Mouse (Mus musculus) layer of hippocampus, postnatal 14 days (tissue): ENCODE results near the gene Csnk1g2. TPM values are rescaled to one million over a fixed set of nuclear protein-coding genes. Genes with fewer than 3 reads are reported as not detected.
A peak's percentile ranks its signal among the peaks of the same experiment; 100 is the strongest.

Source experiments
- DNase-seq, 2 experiments: peaks; one replicate each; pipeline ENCODE4 v3.0.0; 2021 to 2022; ENCODE audit warnings: low spot score in 2 of 2, mixed read lengths in 1 of 2
- total RNA-seq, 2 experiments: library from RNA; stranded (reverse); gene quantifications; 2 replicates each; pipeline ENCODE4 v1.2.3; 2021

Gene Csnk1g2
- total RNA-seq, 2 experiments from 2014 or later = 176 to 180 TPM

- DNase-seq = no peak
Observed at GRCm38 (mm10) chr10:80664197-80665015, 41.8 kb downstream of the Csnk1g2 start.

- no peak for DNase-seq
Observed at GRCm38 (mm10) chr10:80665016-80665380, 42.4 kb downstream of the Csnk1g2 start.

GRCm38 (mm10) chr10:80665459-80665858 lies 42.8 kb downstream of the Csnk1g2 start:
- DNase-seq = no peak

GRCm38 (mm10) chr10:80665981-80666733 lies 43.5 kb downstream of the Csnk1g2 start:
- no peak for DNase-seq

- no peak for DNase-seq
Observed at GRCm38 (mm10) chr10:80666837-80667412, 44.3 kb downstream of the Csnk1g2 start.

- no peak for DNase-seq
Observed at GRCm38 (mm10) chr10:80668614-80669013, 46.0 kb downstream of the Csnk1g2 start.

- no peak for DNase-seq
Observed at GRCm38 (mm10) chr10:80669018-80669417, 46.4 kb downstream of the Csnk1g2 start.

- no peak for DNase-seq
Observed at GRCm38 (mm10) chr10:80669737-80670485, 47.3 kb downstream of the Csnk1g2 start.

- DNase-seq = no peak
Observed at GRCm38 (mm10) chr10:80670531-80670930, 47.9 kb downstream of the Csnk1g2 start.

GRCm38 (mm10) chr10:80671251-80671650 lies 48.6 kb downstream of the Csnk1g2 start:
- DNase-seq = no peak

- no peak for DNase-seq
Observed at GRCm38 (mm10) chr10:80671936-80672690, 49.5 kb downstream of the Csnk1g2 start.

GRCm38 (mm10) chr10:80673690-80674089 lies 51.1 kb downstream of the Csnk1g2 start:
- no peak for DNase-seq

- no peak for DNase-seq
Observed at GRCm38 (mm10) chr10:80674161-80674711, 51.6 kb downstream of the Csnk1g2 start.

GRCm38 (mm10) chr10:80674851-80675404 lies 52.3 kb downstream of the Csnk1g2 start:
- DNase-seq = no peak

GRCm38 (mm10) chr10:80675405-80676197 lies 53.0 kb downstream of the Csnk1g2 start:
- DNase-seq = peak in 1 of 2 experiments; percentile 25

- peak; percentile 98 to 99 for DNase-seq
Observed at GRCm38 (mm10) chr10:80676198-80676928, 53.7 kb downstream of the Csnk1g2 start.

GRCm38 (mm10) chr10:80677128-80677875 lies 54.7 kb downstream of the Csnk1g2 start:
- DNase-seq = no peak
